Mouse (Mus musculus): ENCODE measurements at regions not wholly inside any gene's neighbourhood (a gene's known extent, or its start where the extent isn't known, plus 50 kb on each side); places are given as distances from the start of the nearest gene placed in this dataset.

DNA sequence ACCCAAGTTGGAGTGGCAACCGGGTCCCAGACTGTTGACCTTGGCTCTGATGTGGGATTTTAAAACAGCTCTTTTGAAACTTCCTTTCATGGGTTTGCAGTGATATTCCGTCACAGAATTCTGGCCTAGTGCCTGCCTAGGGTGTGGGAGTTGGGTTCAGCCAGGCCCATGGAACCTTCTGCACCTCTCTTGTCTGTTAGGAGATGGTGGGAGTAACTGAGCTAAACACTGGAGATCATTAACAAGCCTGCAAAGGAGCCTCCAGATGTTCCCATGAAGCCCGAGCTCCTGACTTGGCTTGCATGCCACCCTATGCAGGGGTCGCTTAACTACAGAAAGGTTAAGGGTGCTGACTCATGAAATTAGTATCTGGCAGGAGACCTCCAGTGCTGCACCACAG is 158.0 kb upstream of the Serp2 start:
- no peak for DNase-seq (ENCODE audit: low read depth, low spot score)

DNA sequence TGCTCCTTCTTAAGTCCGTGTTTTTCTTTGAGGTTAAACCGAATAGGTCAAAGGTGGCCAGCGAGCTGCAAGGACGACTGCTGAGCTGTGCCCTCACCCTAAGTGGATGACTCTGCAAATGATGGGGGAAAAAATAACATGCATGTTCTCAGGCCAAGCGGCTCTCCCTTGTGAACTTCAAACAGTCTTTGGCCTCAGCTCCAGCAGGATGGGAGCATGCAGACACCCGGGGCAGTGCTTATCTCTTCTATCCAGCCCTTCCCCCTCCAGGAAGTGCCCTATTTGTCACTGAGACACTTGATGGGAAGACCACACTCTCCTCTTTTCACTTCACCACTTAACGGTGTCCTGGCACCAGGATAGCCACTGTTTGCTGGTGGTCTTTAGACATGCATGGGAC is 157.3 kb upstream of the Serp2 start:
- DNase-seq (ENCODE audit: low read depth, low spot score): no peak

DNA sequence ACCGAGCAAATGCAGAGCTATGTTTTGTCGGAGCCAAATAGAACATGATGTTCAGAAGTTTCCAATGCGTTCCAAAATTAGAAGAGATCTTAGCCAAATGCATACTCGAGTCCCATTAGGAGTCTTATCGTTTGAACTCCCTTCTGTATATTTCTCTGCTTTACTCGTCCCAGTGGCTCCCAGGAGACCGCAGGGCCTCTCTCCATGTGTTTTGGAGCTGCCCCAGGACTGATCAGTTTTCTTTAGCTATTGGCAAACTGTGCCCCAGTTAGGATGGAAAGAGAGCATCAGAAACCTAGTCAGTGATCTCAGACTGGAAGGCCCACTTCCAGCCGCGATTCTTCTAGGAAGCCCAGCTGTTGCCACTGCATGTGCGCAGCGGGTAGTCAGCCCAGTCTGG is 152.0 kb upstream of the Serp2 start:
- DNase-seq (ENCODE audit: low read depth, low spot score): no peak

DNA sequence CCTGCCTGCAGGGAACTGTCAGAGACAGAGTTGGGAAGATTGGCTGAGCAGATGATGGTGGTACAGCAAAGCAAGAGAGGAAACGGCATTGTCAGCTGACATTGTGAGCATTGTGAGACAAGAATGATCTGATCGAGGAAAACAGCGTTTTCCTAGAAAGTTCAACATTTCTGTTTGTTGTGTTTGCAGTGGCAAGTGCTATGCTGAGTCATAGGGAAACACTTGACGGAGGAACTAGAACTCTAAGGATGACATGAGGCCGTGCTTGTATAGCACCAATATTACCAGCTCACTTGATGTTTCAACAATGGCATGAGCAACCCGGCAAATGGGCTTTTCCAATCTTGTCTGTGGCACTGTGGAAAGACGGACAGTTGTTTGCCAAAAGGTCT is 146.7 kb upstream of the Serp2 start:
- no peak for DNase-seq (ENCODE audit: low read depth, low spot score)

DNA sequence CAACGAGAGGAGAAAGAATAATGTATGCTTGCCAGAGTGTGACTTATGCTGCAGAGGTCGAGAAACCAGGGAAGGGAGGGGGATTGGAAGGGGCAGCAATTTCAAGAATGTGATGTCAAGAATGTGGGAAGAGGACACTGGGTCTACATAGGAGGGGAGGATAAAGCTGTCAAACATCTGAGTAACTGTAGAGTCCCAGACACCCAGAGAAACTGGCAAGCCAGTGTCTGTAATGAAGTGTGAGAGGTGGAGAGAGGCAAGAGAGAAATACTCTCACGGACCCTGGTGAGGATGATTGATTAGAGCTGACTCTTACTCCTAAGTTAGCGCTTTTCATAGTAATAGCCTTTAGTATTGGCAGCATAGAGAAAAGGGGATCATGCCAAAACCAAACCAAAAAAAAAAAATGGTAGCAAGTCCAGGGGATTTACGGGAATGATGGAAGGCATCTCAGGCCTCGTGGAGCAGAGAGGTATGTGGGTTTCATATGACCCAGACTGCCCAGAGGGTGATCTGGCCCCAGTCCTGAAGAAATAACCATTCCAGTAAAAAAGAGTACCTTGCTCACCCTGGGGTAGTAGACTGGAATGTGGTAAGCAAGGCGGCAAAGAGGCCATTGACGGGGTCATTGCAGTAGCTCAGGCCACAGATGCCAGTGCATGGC is 146.2 kb upstream of the Serp2 start:
- DNase-seq (ENCODE audit: low read depth, low spot score): no peak

DNA sequence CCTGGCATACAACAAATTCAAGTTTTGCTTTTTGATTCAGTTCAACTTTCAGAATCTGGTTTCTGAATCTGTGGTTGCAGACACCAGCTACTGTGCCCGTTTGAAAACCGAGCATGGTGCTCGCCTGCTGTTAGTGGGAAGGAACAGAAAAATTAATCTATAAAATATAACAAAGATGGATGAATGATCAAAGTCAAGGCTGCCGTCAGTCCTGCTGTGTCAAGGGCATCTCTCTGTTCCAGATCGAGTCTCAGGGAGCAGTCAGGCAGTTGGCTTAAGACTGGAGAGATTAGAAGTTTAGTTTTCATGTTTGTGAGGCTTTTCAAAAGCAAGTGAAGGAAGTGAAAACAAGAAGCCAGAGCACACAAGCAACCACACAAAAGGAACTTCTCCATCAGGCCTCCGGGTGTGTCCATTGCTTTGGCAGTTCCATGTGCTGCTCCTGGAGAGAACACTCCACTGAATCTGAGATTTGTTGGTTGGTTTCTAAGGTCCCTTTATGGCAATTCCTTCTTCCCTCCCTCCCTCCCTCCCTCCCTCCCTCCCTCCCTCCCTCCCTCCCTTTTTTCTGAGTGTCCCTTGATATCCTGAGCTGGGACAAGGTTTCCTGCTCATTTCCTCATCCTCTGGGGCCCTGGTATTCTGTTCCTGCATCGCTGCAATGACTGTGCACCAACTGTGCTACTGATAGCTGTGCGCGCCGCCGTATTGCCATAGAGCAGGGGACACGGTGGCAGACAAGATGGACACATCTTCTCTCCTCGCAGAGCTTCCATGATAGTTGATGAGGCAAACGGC is 145.4 kb upstream of the Serp2 start:
- DNase-seq (ENCODE audit: low read depth, low spot score): no peak

DNA sequence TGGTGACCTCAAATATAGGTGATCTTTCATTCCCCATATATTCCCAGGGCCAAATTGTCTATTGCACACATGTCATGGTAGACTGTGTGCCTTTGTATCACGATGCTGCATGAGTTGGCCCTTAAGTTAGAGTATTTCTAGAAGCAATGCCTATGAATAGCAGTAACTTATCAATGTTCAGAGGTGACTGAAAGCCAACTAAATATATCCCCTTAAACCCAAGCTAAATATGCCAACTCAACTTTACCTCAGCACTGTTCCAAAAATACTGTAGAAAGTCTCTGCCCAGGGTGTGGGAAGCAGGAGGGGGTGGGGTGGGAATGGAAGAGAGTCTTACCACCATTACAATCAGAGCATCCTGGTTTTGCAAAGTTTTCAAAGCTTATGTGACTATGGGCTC is 144.6 kb upstream of the Serp2 start:
- DNase-seq (ENCODE audit: low read depth, low spot score): no peak

DNA sequence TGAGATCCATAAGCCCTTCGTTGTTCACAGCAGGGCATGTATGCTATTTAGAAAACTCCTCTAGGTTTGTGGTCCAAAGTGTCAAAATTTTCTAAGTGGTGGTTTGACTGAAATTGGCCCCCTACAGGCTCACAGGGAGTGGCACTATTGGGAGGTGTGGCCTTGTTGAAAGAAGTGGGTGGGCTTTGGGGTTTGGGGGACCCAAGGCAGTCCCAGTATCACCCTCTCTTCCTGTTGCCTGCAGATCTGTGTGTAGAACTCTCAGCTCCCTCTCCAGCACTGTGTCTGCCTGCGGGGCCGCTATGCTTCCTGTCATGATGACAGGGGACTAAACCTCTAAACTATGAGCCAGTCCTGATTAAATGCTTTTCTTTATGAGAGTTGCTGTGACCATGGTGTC is 144.1 kb upstream of the Serp2 start:
- DNase-seq (ENCODE audit: low read depth, low spot score): no peak

DNA sequence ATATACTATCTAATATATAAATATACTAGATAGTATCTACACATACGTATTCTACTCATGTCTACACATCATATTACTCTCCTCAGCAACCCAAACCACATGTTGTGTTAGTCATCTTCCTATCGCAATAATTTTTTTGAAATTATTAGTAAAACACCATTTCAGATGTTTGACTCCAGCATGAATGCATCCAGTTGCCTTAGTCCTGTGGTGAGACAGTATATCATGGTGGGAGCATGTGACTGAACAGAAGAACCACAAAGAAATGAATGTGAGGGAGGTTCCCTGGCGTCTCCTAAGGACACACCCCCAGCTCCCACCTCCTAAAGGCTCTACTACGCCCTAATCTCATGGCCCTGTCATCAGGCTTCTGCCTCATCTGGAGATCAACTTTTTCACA is 143.5 kb upstream of the Serp2 start:
- peak; percentile 42 for DNase-seq (ENCODE audit: low read depth, low spot score)

DNA sequence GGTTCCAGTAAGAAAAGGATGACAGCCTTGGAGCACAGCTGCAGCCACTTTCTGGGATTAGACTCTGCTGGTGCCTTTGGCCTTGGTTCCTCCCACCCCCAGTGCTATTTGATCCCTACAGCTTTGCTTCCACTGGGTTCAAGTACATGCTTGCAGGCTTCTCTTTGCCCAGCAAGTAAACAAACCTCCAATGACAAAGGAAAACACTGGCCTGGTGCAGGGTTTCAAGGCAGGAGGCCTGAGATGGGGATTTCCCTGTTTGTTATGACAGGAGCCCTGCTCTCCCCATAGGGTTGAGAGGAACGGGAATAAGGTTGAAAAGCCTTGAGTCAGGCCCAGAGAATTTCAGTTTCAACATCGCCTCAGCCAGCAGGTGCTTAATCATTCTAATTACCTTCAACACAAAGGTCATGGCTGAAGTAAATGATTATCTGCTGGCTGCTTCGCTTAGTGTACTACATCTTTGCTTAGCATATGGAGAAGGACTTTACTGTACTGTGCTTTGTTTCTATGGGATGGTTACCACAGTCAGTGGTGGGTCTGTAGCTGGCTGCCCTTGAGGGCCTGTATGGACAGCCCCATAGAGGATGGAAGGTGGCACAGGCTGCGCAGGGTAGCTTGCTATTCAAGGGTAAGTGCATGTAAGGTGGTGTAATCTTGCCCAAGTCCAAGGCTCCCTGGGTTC is 142.2 kb upstream of the Serp2 start:
- peak; percentile 86 for DNase-seq (ENCODE audit: low read depth, low spot score)

DNA sequence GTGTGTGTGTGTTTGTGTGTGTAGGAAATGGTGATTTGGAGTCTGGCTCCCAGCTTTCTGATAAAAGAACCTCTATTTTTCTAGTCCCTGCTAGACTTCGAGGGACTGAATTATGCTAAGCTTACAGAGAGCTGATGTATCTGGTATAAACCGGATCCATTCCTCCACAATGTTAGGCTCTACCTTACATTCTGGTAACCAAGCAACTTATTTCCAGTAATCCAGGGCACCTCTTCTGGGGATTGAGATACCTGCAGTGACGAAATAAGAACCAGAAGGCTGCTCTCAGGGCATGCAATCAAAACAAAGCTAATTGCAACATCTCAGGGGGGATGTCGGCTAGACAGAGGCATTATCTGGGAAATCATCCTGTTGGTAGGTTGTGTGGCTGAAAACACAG is 140.0 kb upstream of the Serp2 start:
- no peak for DNase-seq (ENCODE audit: low read depth, low spot score)

DNA sequence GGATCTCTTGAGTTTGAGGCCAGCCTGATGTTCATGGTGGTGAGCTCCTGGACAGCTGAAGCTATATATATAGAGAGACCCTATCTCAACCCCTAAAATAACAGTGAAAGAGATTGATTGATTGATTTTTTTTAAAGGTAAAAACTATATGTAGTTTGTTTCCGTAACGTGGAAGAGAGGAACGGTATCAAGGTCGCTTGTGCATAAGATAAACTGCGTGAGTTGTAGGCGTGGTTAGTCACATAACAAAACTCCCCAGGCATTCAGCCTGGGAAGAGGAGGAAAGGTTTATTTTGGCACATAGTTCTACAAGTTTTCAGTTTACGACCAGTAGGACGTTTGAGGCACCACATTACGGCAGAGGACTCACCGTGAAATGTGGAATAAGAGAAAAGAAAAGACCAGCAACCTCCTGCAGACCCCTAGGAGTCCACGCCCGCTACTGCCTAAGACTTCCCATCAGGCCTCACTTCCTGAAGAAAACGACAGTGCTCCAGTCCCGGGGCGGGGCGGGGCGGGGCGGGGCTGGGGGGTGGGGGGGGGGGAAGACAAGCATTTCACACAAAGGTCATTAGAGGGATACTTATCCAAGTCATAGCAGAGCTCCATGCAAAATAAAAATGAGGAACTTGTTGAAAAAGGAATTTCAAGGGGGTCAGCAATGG is 139.1 kb upstream of the Serp2 start:
- DNase-seq (ENCODE audit: low read depth, low spot score): no peak

DNA sequence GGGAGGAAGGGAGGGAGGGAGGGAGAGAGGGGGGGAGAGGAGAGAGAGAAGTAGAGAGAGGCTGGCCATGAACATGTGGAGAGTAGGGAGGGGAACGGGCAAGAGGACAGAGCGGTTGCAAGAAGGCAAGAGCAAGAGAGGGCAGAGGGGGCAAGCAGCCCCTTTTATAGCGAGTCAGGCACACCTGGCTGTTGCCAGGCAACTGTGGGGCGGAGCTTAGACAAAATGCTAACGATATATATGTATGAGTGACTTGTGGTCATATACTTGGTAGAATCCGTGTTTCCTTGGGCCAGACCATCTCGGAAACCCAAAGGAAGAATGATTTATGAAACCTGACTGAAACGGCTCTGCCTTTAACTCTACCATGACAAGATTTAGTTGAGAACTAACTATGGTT is 138.2 kb upstream of the Serp2 start:
- DNase-seq (ENCODE audit: low read depth, low spot score): no peak

DNA sequence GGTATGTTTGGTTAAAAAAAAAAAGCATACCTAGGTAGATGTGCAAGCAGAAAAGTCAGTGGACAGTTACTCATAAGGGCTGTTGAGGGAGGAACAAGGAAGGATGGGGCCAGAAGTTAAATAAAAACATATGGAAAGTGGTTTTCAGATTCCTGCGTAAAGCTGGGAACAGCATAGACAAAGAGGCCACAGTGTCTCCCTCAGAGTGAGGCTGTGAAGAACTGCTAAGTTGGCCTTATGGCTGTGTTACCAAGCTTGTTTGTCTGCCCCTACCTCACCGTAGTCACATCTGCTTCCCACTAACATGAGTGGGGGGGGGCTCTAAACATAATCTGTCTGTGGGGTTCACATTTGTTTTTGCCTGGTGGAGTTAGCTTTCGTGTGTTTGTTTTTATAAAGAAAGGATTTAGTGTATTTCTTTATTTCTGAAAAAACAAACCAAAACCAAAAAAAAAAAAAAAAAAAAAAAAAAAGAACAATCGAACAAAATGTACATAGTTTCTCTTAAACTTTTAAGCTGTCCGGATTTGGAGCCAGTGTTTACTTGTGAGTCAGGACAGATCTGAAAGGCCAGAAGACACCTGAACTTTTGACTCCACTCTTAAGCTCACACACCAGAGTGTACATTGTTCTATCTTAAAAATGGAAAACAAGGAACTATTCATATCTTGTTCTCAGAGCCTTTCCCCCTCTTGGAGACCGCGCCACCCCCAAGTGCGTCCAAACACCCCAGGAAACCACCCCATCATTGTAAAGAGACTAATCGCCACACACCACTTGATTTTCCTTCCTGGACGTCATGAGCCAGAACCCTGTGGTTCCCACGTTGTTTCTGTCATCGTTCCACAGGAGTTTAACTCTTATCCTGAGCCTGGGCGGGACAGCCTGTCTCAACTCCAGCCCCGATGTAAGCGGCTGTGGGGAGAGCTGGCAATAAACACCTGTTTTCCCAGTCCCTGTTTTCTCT is 136.9 kb upstream of the Serp2 start:
- peak; percentile 87 for DNase-seq (ENCODE audit: low read depth, low spot score)

DNA sequence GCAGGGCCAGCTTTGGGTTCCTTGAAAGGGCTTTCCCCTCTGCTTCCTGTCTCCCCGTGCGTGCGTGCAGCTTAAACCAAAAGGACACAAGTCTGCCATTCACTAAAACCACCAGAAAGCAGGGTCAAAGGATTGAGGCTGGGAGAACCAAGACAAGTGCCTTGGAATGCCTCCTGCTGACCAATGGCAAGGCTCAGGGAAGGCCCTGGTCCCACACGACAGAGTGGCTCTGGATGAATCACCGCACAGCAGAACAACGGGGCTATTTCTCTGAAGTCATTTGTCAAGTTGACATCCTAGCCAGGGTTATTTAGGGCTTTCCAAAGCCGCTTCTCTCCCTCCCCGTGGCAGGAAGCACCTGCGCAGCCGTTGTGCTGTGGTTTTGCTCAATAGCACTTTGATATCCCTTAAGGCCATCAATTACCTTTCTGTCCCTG is 131.3 kb upstream of the Serp2 start:
- DNase-seq (ENCODE audit: low read depth, low spot score): peak; percentile 78

DNA sequence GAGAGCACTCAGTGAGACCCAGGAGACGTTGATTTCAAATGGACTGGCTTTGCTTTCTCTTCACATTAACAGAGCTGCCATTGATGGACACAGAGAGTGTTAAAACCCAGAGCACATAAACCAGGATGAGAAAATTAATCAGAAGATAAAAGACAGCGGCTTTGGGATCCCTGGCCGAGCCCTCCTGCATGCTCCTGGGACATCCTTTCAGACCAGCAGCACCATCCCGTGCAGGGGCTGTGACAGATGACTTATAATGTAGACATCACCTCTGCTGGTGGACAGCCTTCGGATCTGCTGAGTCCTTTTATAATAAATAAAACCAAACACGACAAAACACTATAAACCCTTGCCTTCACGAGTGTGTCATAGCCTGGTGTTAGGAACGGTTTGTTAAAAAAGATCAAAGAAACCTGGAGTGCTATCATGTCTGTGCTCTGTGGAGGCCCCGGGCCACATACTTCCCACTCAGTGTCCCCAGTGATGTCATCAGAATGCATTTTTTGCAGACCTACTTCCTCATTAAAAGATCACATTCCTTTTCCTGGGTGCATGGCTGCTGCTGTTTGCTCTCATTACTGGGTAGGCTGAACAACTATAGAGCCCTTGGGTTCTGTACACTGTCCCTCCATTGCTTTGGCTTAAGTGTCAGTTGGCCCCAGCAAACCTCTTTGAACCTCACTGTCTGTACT is 130.2 kb upstream of the Serp2 start:
- no peak for DNase-seq (ENCODE audit: low read depth, low spot score)

DNA sequence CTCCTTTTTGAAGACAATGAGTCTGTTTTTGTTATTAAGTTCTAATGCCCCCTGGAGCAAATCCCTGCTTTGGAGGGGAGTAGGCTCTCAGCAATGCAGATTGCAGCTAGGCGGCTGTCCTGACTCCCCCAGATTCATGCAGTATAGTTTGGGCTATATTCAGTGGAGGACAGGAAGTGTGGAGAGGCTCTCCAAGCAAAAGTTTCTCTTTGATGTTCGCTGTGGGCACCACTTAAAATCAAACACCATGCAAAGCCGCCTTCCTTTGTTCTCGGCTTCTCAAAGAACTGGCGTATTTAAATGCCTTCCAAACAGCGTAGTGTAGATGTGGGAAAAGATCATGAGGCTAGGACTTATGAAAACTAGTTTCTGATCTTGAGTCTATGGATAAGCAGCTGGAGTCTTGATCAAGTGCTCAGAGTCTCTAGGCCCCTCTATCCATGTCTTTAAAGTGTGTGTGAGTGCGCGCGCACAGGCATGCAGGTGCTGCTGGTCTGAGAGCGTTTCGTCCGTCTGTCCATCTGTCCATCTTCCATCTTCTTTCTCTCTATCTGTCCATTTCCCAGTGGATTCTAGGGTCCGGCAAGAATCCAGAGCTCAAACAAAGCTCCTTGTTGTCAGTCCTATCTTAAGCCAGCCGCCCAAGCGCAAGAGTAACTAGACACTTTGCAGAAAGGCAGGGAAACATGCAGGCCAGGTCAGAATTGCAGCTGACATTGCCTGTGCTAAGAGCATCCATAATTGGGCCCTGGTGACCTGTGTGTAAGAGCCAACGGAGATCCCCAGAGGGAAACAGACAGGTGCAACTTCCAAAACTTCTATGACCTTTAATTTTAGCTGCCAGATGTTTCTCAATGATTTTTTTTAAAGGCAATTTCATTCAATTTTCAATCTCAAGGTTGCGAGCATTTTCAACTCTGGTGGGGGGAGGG is 129.4 kb upstream of the Serp2 start:
- DNase-seq (ENCODE audit: low read depth, low spot score): no peak

DNA sequence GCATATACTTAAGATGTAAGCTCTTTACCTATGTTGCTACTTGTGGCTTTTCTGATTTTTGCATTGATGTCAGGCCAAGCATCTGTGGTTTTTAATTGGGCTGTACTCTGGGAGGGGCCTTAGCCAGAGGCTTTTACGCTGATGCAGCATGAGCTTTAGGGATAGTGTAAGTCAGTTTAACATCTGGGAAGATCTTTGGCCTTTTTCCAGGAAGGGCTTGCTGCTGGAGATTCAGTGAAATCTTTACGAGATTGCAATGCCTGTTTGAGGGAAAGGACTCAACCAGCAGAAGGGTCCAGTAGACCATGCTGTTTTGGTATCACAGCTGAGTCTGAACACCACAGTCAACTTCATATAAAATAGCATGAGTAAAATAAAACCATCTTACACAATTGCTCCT is 127.6 kb upstream of the Serp2 start:
- DNase-seq (ENCODE audit: low read depth, low spot score): no peak

DNA sequence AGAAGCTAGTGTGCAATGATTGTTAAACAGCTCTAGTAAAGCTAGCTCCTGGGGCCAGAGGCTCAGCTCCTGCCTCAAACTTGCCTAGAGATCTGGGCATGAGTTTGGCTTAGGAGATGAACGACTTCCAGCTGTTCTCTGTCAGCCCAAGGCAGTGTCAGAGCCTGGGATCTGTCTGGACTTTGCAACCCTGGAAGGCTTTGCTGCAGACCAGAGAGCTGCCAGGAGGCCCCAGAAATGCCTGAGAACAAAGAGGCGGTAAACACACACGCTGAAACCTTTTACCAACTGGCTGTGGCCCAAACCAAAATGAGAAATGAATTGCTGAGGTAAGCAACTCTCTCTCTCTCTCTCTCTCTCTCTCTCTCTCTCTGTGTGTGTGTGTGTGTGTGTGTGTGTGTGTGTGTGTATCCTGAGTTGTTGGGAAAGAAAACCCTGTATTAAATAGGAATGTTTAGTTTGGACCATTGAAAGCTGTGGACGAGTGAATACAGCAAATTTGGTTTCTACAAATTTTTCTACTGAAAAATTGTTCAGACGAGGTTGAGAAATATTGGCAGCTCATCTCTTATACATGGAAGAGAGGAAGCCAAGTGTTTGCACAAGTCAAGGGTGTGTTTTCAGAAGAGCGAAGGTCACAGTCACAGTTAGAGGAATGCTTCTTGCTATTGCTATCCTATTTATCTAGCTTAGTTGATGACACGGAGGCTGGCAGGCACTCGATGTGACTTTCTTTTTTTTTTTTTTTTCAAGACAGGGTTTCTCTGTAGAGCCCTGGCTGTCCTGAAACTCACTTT is 125.1 kb upstream of the Serp2 start:
- DNase-seq (ENCODE audit: low read depth, low spot score): peak; percentile 92

Data from 3T3-L1 (cell line).